ENCODE assay signal across 15 mouse cellular contexts in genomic region chr15:85682116-85682515, GRCm38 (mm10). TPM values are rescaled to one million over a fixed set of nuclear protein-coding genes. Genes with fewer than 3 reads are reported as not detected.
DNase-seq lines count a peak whose midpoint lies in the region; ATAC-seq and TF ChIP-seq lines count a peak whose summit lies in the region.
"Had no signal": no experiment of that assay in that cellular context is flagged by ENCODE, and none has a peak within 500 bp of the region (broad histone marks: within the 10 kb centered on the region; RNA-seq: fewer than 3 reads in every experiment).

No protein-coding gene starts in this region.

- no peak for ATAC-seq in forebrain, embryonic 15.5 days (replicated peaks)
- no peak for ATAC-seq in hindbrain, embryonic 15.5 days (ENCODE audit: low FRiP score, low read depth)
- no peak for ATAC-seq in hindbrain, embryonic 12.5 days (ENCODE audit: low FRiP score)

- H3K4me2 ChIP-seq in forebrain, embryonic 15.5 days (replicated peaks): peak overlapping the region; percentile 62
- peak overlapping the region; percentile 77 for H3K4me2 ChIP-seq in hindbrain, embryonic 15.5 days
- H3K4me2 ChIP-seq in hindbrain, embryonic 12.5 days (replicated peaks): no peak overlapping the region
- H3K4me2 ChIP-seq: kidney, embryonic 15.5 days; lung, embryonic 15.5 days had no signal

- 50% methylated on average over 12 of the region's 12 CpGs for WGBS in forebrain, embryonic 15.5 days
- WGBS in forebrain, embryonic 10.5 days: 91% methylated on average over 12 of the region's 12 CpGs
- WGBS in hindbrain, embryonic 15.5 days: 65% methylated on average over 12 of the region's 12 CpGs
- 83% methylated on average over 12 of the region's 12 CpGs for WGBS in hindbrain, embryonic 12.5 days
- WGBS in lung, adult 2 months: 63% methylated on average over 12 of the region's 12 CpGs

- peaks cover 32% of the 10 kb centered on the region for H3K36me3 ChIP-seq in forebrain, embryonic 15.5 days
- no peaks in the 10 kb centered on the region for H3K36me3 ChIP-seq in forebrain, embryonic 10.5 days (replicated peaks)
- peaks cover 11% of the 10 kb centered on the region; the same call in 1 of the 2 replicates for H3K36me3 ChIP-seq in hindbrain, embryonic 15.5 days
- peaks cover 14% of the 10 kb centered on the region for H3K36me3 ChIP-seq in hindbrain, embryonic 12.5 days

- no peak for TF ChIP-seq POLR2A in lung, adult 2 months (IDR thresholded peaks at IDR 0.05; ENCODE audit: borderline replicate concordance, extremely low read depth, low read depth, low read length)

- no peaks in the 10 kb centered on the region for H3K9me3 ChIP-seq in forebrain, embryonic 15.5 days
- no peaks in the 10 kb centered on the region for H3K9me3 ChIP-seq in forebrain, embryonic 10.5 days
- no peaks in the 10 kb centered on the region for H3K9me3 ChIP-seq in hindbrain, embryonic 15.5 days
- H3K9me3 ChIP-seq in hindbrain, embryonic 12.5 days (replicated peaks): no peaks in the 10 kb centered on the region
- H3K9me3 ChIP-seq: kidney, embryonic 15.5 days; lung, embryonic 15.5 days had no signal

- no peaks in the 10 kb centered on the region for H3K27me3 ChIP-seq in forebrain, embryonic 15.5 days
- peaks cover 96% of the 10 kb centered on the region for H3K27me3 ChIP-seq in forebrain, embryonic 10.5 days (ENCODE audit: poor library complexity, severe bottlenecking)
- H3K27me3 ChIP-seq in hindbrain, embryonic 15.5 days: no peaks in the 10 kb centered on the region
- H3K27me3 ChIP-seq in hindbrain, embryonic 12.5 days: peaks cover 28% of the 10 kb centered on the region
- H3K27me3 ChIP-seq: kidney, embryonic 15.5 days; lung, embryonic 15.5 days had no signal

- no peak for TF ChIP-seq CTCF in lung, adult 2 months (IDR thresholded peaks at IDR 0.05; ENCODE audit: insufficient read depth, low read length)

- DNase-seq in forebrain, embryonic 10.5 days (ENCODE audit: extremely low spot score, low spot score): no peak
- DNase-seq in right cerebral cortex, postnatal 25 days: peak; percentile 11
- DNase-seq in right cerebral cortex, postnatal 36 days (ENCODE audit: low spot score in 2 of 2): no peak
- DNase-seq in lung, adult 2 months: no peak
- no peak for DNase-seq in kidney, adult 9 months
- DNase-seq: B cell, adult 2 months; cerebellum, adult 9-11 months; embryo, embryonic 11 days; liver; thymus, adult 18-20 months had no signal

- H3K9ac ChIP-seq in forebrain, embryonic 15.5 days (replicated peaks): 0 out of 2 replicates have a peak overlapping the region, but pooled peaks have one; percentile 6
- H3K9ac ChIP-seq in hindbrain, embryonic 15.5 days: no peak overlapping the region
- no peak overlapping the region for H3K9ac ChIP-seq in hindbrain, embryonic 12.5 days
- H3K9ac ChIP-seq: kidney, embryonic 15.5 days; lung, embryonic 15.5 days had no signal

- peak overlapping the region; percentile 77; the same call in 1 of the 2 replicates for H3K4me3 ChIP-seq in forebrain, embryonic 15.5 days
- H3K4me3 ChIP-seq in forebrain, embryonic 10.5 days: no peak overlapping the region
- H3K4me3 ChIP-seq in hindbrain, embryonic 15.5 days: peak overlapping the region; percentile 82; the same call in 1 of the 2 replicates
- no peak overlapping the region for H3K4me3 ChIP-seq in hindbrain, embryonic 12.5 days
- H3K4me3 ChIP-seq in lung, adult 2 months (replicated peaks; ENCODE audit: extremely low read depth, low read depth, low read length): no peak overlapping the region
- H3K4me3 ChIP-seq: kidney, embryonic 15.5 days; lung, embryonic 15.5 days had no signal

- H3K4me1 ChIP-seq in forebrain, embryonic 15.5 days: peaks cover 86% of the 10 kb centered on the region
- H3K4me1 ChIP-seq in forebrain, embryonic 10.5 days: peaks cover 6% of the 10 kb centered on the region
- peaks cover 84% of the 10 kb centered on the region for H3K4me1 ChIP-seq in hindbrain, embryonic 15.5 days (replicated peaks)
- H3K4me1 ChIP-seq in hindbrain, embryonic 12.5 days: peaks cover 49% of the 10 kb centered on the region
- peaks cover 68% of the 10 kb centered on the region for H3K4me1 ChIP-seq in lung, adult 2 months (ENCODE audit: control insufficient read depth, insufficient read depth, low read length)

- H3K27ac ChIP-seq in forebrain, embryonic 15.5 days (replicated peaks): peak overlapping the region; percentile 98
- H3K27ac ChIP-seq in forebrain, embryonic 10.5 days: no peak overlapping the region
- H3K27ac ChIP-seq in hindbrain, embryonic 15.5 days (replicated peaks): peak overlapping the region; percentile 90; the same call in 1 of the 2 replicates
- no peak overlapping the region for H3K27ac ChIP-seq in hindbrain, embryonic 12.5 days
- H3K27ac ChIP-seq: kidney, embryonic 15.5 days; lung, embryonic 15.5 days had no signal

RNA-seq across cellular contexts. Expression of gene Ppara, which starts 52.7 kb away (rescaled TPM):
- polyA plus RNA-seq in forebrain, embryonic 15.5 days (2015; fragmentation: Nextera tagmentation; extraction: Ambion mirVana): 1.4 and 1.5 TPM in 2 replicates
- 0.11 and 0.20 TPM in 2 replicates for polyA plus RNA-seq in forebrain, embryonic 10.5 days (2016; fragmentation: Nextera tagmentation; extraction: Ambion mirVana)
- 1.6 and 2.1 TPM in 2 replicates for polyA plus RNA-seq in hindbrain, embryonic 15.5 days (2015; fragmentation: Nextera tagmentation; extraction: Ambion mirVana)
- 1.0 and 1.1 TPM in 2 replicates for polyA plus RNA-seq in hindbrain, embryonic 12.5 days (2016; fragmentation: Nextera tagmentation; extraction: Ambion mirVana)
- polyA plus RNA-seq in lung, adult 2 months (2012; rRNA removed): 2.2 and 2.3 TPM in 2 replicates

Comparison
In these comparisons a context has a peak if more than half of its experiments do, and no peak if none do; other contexts are left out.
1. H3K27ac ChIP-seq: peak in forebrain, embryonic 15.5 days (single experiment) and hindbrain, embryonic 15.5 days (single experiment); none in forebrain, embryonic 10.5 days (single experiment) and hindbrain, embryonic 12.5 days (single experiment).
2. H3K4me3 ChIP-seq: peak in forebrain, embryonic 15.5 days (single experiment) and hindbrain, embryonic 15.5 days (single experiment); none in forebrain, embryonic 10.5 days (single experiment), hindbrain, embryonic 12.5 days (single experiment) and lung, adult 2 months (single experiment).